Mouse (Mus musculus): ENCODE measurements around the gene Gm21317.
"Not testable (repeated sequence)": the region's sequence is repeated elsewhere in the genome, so short reads cannot be mapped to it uniquely, and the experiment has no call there.

Gene Gm21317

DNA sequence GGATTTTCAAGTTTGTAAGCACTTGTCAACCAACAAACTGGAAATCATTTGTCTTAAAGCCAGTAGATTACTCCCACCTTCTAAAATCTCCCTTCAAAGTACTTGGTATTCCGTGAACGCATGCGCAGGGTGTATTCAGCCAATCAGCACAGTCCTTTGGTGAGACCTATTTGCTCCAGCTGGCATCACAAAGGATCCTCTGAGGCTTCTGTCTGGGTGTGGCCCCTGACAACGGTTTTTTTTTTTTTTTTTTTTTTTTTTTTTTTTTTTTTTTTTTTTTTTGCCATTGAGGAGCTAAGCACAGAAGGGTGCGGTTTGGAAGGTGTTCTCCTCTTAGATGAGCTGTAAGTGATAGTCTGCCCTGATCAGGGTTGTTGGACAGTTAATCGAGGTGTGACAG, at the start of gene Gm21317:
Gene Gm21317 (plus strand): TSS at position 301 of the 400 bp plus-strand sequence.
- not testable (repeated sequence) for DNase-seq (ENCODE audit: low spot score in 2 of 2)
